Mouse (Mus musculus): ENCODE results near the gene Stx18. TPM values are rescaled to one million over a fixed set of nuclear protein-coding genes. Genes with fewer than 3 reads are reported as not detected.

Gene Stx18
- total RNA-seq, 1 experiment, result 16.8 TPM

- no peak for TF ChIP-seq HCFC1 (IDR thresholded peaks at IDR 0.05; ENCODE audit: borderline replicate concordance, insufficient read depth, low read length)
- no peak for TF ChIP-seq MAFK (IDR thresholded peaks at IDR 0.05; ENCODE audit: insufficient read depth, low read depth, low read length)
- peak; percentile 16; the same call in 1 of the 2 replicates for TF ChIP-seq ZC3H11A (IDR thresholded peaks at IDR 0.05; ENCODE audit: borderline replicate concordance, low read depth, low read length)
- no peak for TF ChIP-seq ZNF384 (IDR thresholded peaks at IDR 0.05; ENCODE audit: low read depth, low read length)
- DNase-seq (ENCODE audit: low read depth, low spot score), result peak; percentile 47
- no peaks in the 10 kb centered on the region for H3K4me1 ChIP-seq (ENCODE audit: control insufficient read depth in 2 of 2, insufficient read depth in 2 of 2, low read length in 2 of 2, poor library complexity in 1 of 2)
- H3K27ac ChIP-seq (ENCODE audit: insufficient read depth, low read depth, low read length, poor library complexity, severe bottlenecking), result no peak overlapping the region
- no peaks in the 10 kb centered on the region for H3K9me3 ChIP-seq (ENCODE audit: control insufficient read depth, insufficient read depth, low read depth, low read length)
- no peak overlapping the region for H3K9ac ChIP-seq (ENCODE audit: insufficient read depth, low read depth, low read length, poor library complexity, severe bottlenecking)
- in situ Hi-C loops (cut with MboI; ENCODE audit: low sequenced_read_pairs in 2 of 2, unreplicated experiment in 2 of 2), result no loop called here
- no peaks in the 10 kb centered on the region for H3K36me3 ChIP-seq (ENCODE audit: control insufficient read depth, insufficient read depth, low read length, poor library complexity, severe bottlenecking)
- H3K4me3 ChIP-seq (ENCODE audit: insufficient read depth in 1 of 2, low read depth in 1 of 2, low read length in 2 of 2, poor library complexity in 1 of 2, severe bottlenecking in 1 of 2), result no peak overlapping the region
These were observed 47.2 kb downstream of the Stx18 start for GRCm38 (mm10) chr5:38085561-38086392.

- Histone ChIP-seq H3K4me1 (ENCODE audit: control insufficient read depth in 2 of 2, insufficient read depth in 2 of 2, low read length in 2 of 2, poor library complexity in 1 of 2) (no peaks in the 10 kb centered on the region), H3K9ac (ENCODE audit: insufficient read depth, low read depth, low read length, poor library complexity, severe bottlenecking) (no peak overlapping the region), H3K4me3 (ENCODE audit: insufficient read depth in 1 of 2, low read depth in 1 of 2, low read length in 2 of 2, poor library complexity in 1 of 2, severe bottlenecking in 1 of 2) (no peak overlapping the region), H3K9me3 (ENCODE audit: control insufficient read depth, insufficient read depth, low read depth, low read length) (no peaks in the 10 kb centered on the region), H3K27ac (ENCODE audit: insufficient read depth, low read depth, low read length, poor library complexity, severe bottlenecking) (no peak overlapping the region), H3K36me3 (ENCODE audit: control insufficient read depth, insufficient read depth, low read length, poor library complexity, severe bottlenecking) (no peaks in the 10 kb centered on the region)
- TF ChIP-seq HCFC1 (IDR thresholded peaks at IDR 0.05; ENCODE audit: borderline replicate concordance, insufficient read depth, low read length) (no peak), CHD2 (IDR thresholded peaks at IDR 0.05; ENCODE audit: low read depth, low read length) (no peak), ZNF384 (IDR thresholded peaks at IDR 0.05; ENCODE audit: low read depth, low read length) (no peak), ZC3H11A (IDR thresholded peaks at IDR 0.05; ENCODE audit: borderline replicate concordance, low read depth, low read length) (no peak), MAFK (IDR thresholded peaks at IDR 0.05; ENCODE audit: insufficient read depth, low read depth, low read length) (no peak)
- in situ Hi-C loops (cut with MboI; ENCODE audit: low sequenced_read_pairs in 2 of 2, unreplicated experiment in 2 of 2), result loop anchor here in 1 of 2 experiments (5.0 kb wide), 1 partner anchor 273 kb away; no protein-coding TSS in a partner anchor
- no peak for DNase-seq (ENCODE audit: low read depth, low spot score)
These were observed 51.6 kb downstream of the Stx18 start for GRCm38 (mm10) chr5:38090111-38090510.

- no peak for TF ChIP-seq HCFC1 (IDR thresholded peaks at IDR 0.05; ENCODE audit: borderline replicate concordance, insufficient read depth, low read length)
- no peak for TF ChIP-seq ZC3H11A (IDR thresholded peaks at IDR 0.05; ENCODE audit: borderline replicate concordance, low read depth, low read length)
- TF ChIP-seq CHD2 (IDR thresholded peaks at IDR 0.05; ENCODE audit: low read depth, low read length), result no peak
- TF ChIP-seq ZNF384 (IDR thresholded peaks at IDR 0.05; ENCODE audit: low read depth, low read length), result no peak
- no peak for TF ChIP-seq MAFK (IDR thresholded peaks at IDR 0.05; ENCODE audit: insufficient read depth, low read depth, low read length)
- H3K36me3 ChIP-seq (ENCODE audit: control insufficient read depth, insufficient read depth, low read length, poor library complexity, severe bottlenecking), result no peaks in the 10 kb centered on the region
- H3K9ac ChIP-seq (ENCODE audit: insufficient read depth, low read depth, low read length, poor library complexity, severe bottlenecking), result no peak overlapping the region
- H3K9me3 ChIP-seq (ENCODE audit: control insufficient read depth, insufficient read depth, low read depth, low read length), result no peaks in the 10 kb centered on the region
- in situ Hi-C loops (cut with MboI; ENCODE audit: low sequenced_read_pairs in 2 of 2, unreplicated experiment in 2 of 2), result loop anchor here in 1 of 2 experiments (5.0 kb wide), 1 partner anchor 273 kb away; no protein-coding TSS in a partner anchor
- H3K27ac ChIP-seq (ENCODE audit: insufficient read depth, low read depth, low read length, poor library complexity, severe bottlenecking), result no peak overlapping the region
- no peaks in the 10 kb centered on the region for H3K4me1 ChIP-seq (ENCODE audit: control insufficient read depth in 2 of 2, insufficient read depth in 2 of 2, low read length in 2 of 2, poor library complexity in 1 of 2)
- no peak for DNase-seq (ENCODE audit: low read depth, low spot score)
- H3K4me3 ChIP-seq (ENCODE audit: insufficient read depth in 1 of 2, low read depth in 1 of 2, low read length in 2 of 2, poor library complexity in 1 of 2, severe bottlenecking in 1 of 2), result no peak overlapping the region
These were observed 52.0 kb downstream of the Stx18 start for GRCm38 (mm10) chr5:38090581-38090980.

DNA sequence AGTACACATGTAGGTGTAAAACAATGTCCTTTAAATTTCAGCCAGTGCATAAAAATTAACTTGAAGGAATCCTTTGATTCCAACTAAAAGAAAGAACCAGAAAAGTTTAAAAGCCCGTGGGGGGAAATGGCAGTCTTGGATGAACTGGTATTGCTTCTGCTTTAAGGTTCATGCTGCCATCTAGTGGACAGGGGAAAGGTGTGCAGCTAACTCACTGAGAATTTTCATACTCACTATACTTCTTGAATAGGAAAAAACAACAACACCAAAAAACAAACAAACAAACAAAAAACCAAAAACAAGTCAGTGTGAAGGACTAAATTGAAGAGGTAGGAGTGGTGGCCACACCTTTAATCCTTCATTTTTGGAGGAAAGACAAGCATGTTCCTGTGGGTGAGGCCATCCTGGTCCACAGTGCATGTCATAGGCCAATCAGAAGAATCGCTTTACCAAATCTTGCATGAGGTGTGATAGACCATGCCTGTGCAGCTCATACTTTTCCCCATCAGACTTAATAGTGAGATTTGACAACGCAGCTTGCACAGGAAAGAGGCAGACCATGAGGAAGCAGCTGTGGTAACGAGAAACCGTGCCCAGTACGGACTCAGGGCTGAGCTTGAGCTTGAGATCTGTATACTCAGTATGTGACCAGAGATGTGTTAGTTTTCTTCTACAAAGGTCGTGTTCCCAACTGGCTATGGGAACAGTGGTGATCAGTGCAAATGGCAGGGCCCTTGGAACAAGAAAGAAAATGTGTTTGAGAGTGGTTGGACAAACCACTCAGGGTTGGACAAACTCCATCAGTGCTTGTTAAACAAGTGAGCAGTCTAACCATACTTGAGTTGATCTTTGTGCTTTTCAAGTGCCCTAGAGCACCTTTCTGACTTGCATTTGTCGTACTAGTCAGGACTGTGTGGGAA is 52.8 kb downstream of the Stx18 start:
- Histone ChIP-seq H3K4me3 (ENCODE audit: insufficient read depth in 1 of 2, low read depth in 1 of 2, low read length in 2 of 2, poor library complexity in 1 of 2, severe bottlenecking in 1 of 2) (no peak overlapping the region), H3K27ac (ENCODE audit: insufficient read depth, low read depth, low read length, poor library complexity, severe bottlenecking) (no peak overlapping the region), H3K36me3 (ENCODE audit: control insufficient read depth, insufficient read depth, low read length, poor library complexity, severe bottlenecking) (no peaks in the 10 kb centered on the region), H3K4me1 (ENCODE audit: control insufficient read depth in 2 of 2, insufficient read depth in 2 of 2, low read length in 2 of 2, poor library complexity in 1 of 2) (no peaks in the 10 kb centered on the region), H3K9ac (ENCODE audit: insufficient read depth, low read depth, low read length, poor library complexity, severe bottlenecking) (no peak overlapping the region), H3K9me3 (ENCODE audit: control insufficient read depth, insufficient read depth, low read depth, low read length) (no peaks in the 10 kb centered on the region)
- in situ Hi-C loops (cut with MboI; ENCODE audit: low sequenced_read_pairs in 2 of 2, unreplicated experiment in 2 of 2), result loop anchor here in 1 of 2 experiments (5.0 kb wide), 1 partner anchor 274 kb away; no protein-coding TSS in a partner anchor
- TF ChIP-seq HCFC1 (IDR thresholded peaks at IDR 0.05; ENCODE audit: borderline replicate concordance, insufficient read depth, low read length), result no peak
- TF ChIP-seq CHD2 (IDR thresholded peaks at IDR 0.05; ENCODE audit: low read depth, low read length), result no peak
- no peak; the same call in 1 of the 2 replicates for TF ChIP-seq MAFK (IDR thresholded peaks at IDR 0.05; ENCODE audit: insufficient read depth, low read depth, low read length)
- no peak for TF ChIP-seq ZNF384 (IDR thresholded peaks at IDR 0.05; ENCODE audit: low read depth, low read length)
- TF ChIP-seq ZC3H11A (IDR thresholded peaks at IDR 0.05; ENCODE audit: borderline replicate concordance, low read depth, low read length), result peak; percentile 35; the same call in 1 of the 2 replicates
- no peak for DNase-seq (ENCODE audit: low read depth, low spot score)

All from ES-E14 (cell line).